Mouse (Mus musculus): ENCODE data around the gene Cxcr2.

The Cxcr2 gene

DNA sequence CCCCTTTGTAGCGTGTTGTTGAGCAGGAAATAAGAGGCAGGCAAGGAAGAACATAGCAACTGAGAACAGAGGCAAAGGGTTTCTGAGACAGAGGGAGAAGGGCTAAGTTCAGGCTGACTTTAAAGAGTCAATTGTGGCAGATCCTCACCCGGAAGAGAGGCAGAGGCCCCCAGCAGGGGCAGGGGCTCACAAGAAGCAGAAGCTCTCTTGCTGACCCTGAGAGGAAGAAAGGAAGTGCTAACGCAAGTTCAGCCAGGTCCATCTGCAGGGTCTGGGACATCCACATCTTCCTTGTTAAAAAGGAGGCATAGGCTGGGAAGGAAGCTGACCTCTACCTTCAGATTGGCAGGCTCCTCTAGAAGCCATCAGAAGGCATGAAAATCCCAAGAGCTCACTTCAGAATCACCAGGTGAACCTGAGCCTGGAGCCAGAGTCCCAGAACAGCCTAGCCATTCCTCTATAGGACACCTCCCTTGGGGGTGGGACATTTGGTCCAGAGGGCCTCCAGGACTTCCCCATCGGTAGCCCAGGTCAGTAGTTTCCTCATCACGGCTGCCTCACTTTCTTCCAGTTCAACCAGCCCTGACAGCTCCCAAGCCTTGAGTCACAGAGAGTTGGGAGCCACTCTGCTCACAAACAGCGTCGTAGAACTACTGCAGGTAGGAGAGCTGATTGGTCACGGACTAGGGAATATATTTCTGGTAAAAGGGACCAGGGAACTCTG lies at the start of gene Cxcr2:
Cxcr2 (plus strand) TSS at position 529 of the 724 bp plus-strand sequence.
- no peak for DNase-seq

DNA sequence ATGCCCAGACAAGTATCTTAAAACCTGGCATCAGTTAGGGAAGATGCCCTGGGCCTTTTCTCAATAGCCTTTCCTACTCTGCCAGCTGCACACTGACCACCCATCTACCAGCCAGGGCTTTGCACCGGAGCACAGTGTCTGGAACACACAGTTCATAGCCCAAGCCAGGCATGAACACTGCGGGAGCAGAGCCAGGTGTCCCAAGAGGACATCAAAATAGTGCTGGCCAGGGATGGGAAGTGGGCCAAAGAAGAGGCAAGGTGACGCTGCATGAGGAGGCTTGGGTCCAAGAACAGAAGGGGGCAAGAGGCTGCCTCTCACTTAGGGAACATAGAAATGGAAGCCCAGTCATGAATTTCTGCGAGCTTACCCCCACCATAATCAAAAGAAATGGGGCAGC lies 48.1 kb upstream of the Cxcr2 start:
- no peak for DNase-seq

DNA sequence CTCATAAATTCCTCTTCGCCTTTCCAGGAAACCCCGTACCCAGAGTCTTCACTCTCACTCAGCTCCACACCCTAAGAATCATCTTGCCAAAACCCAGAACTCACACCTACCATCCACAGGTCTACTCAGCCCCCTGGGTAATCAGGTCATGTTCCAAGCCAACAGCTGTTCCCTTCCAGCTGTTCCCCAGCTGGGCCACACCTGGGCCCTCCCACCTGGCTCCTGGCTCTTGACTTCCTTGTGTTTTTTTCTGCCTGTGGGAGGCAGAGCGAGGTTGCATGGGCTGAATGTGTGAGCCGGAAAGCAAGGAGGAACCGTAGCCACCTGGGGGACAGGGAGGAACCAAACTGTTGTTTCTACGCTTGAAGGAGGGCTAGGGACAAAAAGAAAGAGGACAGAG lies 47.6 kb upstream of the Cxcr2 start:
- DNase-seq: no peak

DNA sequence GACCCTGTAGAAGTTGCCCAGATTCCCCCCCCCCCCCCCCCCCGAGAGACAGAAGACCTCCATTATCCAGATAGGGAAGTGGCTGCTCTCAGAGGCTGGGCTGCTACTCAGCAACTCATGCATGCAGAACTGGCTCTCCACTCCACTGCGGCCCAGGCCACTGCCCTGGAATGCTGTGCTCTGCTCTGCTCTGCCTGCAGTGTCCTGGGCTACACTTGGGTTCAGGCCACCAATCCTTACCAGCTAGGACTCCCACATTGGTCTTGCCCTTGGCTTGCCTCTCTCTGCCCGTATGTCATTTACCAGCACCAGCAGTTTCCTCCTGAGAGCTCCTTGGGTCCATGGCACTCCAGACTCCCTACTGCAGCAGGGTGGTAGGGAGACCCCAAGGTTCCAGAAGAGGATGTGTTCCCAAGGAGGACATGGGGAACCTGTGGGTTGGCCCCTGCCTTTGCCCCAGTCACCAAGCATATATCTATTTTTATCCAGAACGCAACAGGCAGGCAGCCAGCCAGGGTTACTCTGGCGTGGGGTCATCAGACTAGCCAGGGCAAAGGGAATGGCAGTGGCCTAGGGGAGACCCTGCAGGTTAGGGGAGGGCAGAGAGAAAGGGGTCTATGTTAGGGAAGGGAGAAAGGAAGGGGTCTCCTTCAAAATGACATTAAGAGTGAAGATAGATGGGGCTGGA lies 45.7 kb upstream of the Cxcr2 start:
- DNase-seq: no peak

DNA sequence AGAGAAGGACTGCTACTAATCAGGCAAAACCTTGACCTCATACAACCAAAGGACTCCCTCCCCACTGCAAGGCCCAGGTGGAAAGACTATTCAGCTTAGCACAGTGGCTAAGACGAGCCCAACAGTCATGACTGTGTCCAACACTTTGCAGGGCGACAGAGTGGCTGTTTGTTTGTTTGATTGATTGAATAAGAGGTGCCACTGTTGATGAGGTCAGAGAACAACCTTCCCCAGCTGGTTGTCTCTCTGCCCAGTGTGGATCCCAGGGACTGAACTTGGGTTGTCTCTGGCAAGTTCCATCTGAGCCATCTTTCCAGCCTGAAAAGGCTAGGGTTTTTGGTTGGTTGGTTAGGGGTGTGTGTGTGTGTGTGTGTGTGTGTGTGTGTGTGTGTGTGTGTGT lies 44.1 kb upstream of the Cxcr2 start:
- no peak for DNase-seq

DNA sequence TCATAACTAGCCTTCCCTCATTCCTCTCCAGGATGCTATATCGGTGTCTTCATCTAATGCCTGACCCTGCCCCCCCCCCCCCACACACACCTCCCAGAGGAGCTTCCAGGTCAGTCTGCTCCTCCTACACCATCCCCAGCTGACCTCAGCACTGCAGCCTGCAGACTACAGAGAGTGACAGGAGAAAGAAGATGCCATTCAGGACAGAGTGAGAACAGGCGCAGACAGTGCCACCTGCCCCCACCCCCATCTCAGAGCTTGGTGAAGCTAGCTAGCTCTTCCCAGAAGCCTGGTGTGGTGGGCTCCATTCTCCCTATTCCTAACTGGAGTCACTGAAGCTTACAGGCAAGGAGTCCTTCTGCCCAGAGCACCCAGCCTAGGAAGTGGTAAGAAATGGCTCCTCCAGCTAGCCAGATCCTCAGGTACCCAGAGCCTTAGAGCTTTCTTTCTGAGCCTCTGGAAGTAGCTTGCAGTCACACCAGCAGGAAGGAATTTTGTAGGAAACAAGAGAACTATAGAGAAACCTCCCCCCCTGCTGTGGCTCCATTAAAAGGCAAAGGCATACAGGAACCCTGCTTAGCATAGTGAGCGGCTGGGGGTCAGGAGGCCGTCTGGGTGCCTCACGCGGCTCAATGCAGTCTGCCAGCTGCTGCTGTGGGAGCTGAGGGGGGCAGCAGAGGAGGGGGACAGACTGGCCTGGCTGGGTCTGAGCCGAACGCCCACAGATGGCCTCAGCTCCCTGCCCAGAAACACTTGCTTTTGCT lies 42.7 kb upstream of the Cxcr2 start:
- DNase-seq: no peak

DNA sequence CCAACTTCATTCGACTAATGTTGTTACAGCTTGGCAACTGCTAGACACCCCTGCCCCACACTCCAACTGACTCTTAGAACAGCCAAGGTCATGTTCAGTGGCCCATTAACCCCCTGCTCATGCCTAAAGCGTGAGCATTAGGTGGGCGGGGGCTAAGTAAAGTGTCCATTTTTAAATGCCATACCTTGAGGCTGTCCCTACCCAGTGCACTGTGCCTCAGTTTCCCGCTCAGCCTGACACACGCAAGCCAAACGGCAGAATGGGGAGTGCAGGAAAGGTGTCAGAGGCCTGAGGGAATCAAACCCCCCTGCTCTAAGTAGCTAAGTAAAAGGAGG lies 42.1 kb upstream of the Cxcr2 start:
- DNase-seq: no peak

DNA sequence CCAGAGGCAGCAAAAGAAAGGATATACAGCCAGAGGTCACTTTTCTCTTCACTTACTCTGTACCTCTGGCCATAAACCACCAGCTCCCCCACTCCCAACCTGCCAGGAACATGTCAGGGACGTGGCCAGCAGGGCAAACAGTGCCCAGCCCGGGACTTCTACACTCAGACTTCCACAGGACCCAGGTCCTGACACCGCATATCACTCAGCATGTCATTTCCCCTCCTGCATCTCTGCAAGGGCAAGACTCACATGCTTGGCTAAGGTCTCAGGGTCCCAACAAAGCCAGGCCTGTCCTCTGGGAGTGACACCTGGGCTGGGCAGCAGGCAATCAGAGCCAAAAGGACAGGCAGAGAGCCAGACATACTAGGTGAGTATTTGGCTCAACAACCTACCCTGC lies 40.7 kb upstream of the Cxcr2 start:
- no peak for DNase-seq

DNA sequence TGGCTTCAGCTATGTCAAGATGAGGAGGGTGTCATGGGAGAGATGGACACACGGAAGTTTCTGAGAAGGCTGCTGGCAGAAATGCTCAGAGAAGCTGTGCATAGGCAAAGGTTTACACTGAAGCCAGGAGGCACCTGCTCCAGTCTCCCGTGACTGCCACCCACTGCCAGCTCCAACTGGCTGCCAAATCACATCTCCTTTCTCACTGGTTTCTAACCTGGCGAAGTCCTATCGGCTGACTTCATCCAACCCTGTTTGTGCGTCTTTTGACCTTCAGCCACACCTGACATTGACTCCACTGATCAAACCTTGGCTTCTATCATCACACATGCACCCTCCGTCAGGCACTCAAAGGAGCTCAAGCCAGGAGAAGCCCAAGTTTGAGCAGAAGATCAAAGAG lies 35.9 kb upstream of the Cxcr2 start:
- DNase-seq: no peak

DNA sequence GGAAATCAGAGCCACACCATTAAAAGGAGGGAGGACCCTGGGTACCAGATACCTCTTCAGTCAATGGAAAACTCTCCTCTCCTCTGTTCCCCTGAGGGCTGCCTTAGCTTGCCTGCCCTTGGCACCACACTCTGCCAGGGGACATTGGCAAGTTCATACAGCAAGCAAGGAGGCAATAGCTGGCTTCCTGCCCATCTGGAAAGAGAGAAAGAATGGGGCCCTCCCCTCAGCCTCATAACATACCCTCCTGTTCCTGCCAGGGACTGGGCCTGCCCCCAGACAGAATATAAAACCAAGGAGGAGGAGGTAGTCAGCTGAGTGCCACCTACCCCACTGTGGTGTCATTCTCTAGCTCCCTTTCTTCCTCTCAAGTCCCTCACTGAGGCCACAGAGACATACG lies 34.7 kb upstream of the Cxcr2 start:
- no peak for DNase-seq

DNA sequence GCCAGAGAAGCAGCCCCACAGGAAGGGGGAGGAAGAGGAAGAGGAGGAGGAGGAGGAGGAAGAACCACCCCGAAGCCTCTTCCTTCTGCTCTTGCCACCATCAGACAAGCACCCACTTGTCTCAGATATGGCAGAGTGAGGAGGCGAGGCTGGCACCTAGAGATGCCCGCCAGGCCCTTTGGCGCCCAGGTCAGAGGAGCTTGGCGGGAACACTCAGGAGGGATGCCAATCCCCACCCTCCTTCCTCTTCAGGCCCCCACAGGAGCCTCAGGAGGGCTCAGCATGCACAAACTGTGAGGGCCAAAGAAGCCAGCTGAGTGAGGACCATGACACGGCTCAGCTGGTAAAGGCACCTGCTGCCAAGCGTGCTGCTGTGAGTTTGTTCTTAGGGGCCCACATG lies 32.7 kb upstream of the Cxcr2 start:
- no peak for DNase-seq

DNA sequence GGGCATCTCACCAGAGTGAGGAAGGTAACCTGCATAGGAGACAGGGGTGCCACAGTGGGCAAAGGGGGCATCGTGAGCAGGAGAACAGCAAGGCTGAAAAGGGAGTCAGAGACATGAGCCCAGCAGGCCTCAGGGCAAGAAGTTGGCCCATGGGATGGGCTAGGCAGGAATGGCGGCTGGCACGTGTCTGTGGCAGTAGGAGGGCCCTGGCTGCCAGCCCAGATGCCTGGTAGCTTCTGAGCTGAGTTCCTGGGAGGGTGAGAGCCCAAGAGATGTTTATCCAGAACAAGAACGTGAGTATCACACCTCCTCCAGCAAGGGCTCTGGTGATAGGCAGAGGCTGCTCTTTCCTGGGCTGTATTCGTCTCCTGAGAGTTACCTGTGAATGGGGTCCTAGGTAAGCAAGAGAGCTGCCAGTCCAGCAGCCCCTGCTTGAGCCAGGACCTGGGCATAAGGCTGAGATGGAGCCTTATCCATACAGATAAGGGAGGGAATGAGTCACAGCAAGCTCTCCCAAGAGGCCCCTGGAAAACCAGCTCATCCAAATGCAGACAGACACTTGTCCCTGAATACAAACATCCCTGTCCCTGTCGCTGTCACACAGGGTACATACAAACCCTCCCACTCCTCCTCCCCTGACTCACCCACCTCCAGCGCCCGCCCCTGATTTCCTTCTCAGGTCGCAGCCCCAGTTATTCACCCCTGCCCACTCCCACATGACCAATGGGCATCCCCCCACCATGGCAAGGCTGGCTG lies 31.8 kb upstream of the Cxcr2 start:
- no peak for DNase-seq

DNA sequence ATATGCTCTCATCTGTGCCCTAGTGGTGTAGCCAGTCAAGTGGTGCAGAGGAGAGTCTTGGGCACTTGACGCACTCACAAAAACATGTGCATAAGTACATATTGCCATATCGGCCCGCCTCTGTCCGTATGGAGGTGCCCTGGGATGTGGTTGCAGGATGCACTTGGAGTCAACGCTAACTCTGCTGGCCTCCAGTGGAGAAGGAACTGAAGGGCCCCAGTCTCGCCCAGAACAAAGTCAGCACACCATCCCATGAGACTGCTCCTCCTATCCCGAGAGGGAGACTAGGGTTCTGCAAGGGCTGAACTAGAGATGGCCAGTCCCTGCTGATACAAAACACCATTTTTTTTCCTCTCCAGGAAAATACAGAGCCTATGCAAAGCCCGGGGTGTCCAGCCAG lies 30.6 kb upstream of the Cxcr2 start:
- DNase-seq: no peak

DNA sequence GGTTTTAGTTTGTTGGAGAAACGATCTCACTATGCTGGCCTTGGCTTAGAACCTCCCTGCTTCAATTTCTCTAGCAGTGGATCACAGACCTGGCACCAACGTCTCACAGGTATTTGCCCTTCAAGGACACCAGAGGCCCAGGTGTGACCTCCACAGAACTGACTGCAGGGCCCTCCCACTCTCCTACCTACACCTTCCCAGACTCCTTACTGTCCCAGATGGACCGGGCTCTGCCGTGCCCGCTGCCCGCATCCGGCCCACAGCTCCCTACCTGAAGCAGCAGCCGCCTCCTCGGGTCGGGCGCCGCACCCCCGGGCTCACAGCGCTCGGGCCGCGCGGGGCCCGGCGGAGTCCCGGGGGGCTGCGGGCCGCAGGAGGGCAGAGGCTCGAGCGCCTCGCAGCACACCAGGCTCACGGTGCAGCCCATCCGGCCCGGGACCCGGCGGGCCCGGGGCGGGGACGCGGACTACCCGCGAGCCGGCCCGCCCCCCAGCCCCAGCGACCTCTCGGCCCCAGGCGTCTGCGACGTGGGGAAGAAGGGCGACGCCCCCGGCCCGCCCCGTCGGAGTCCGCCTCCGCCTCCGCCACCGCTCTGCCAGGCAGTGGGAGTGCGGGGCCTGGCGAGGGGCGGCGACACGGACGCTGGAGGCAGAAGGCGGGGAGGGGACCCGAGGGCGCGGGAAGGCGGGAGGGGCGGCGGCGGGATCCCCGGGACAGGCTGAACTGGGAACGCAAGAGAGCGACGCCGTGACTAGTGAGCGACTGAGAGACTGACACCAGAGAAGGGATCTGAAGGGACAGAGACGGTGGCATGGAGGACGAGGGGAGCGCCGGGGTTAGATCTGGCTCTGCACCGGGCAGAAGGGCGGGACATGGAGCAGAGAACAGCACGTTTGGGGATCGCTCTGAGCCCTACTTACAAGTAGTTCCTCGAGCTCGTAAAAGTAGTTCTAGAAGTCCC lies 29.5 kb upstream of the Cxcr2 start, which contains the start of gene Tns1:
Tns1 (minus strand) TSS at position 429 of the 961 bp plus-strand sequence.
- no peak for DNase-seq

DNA sequence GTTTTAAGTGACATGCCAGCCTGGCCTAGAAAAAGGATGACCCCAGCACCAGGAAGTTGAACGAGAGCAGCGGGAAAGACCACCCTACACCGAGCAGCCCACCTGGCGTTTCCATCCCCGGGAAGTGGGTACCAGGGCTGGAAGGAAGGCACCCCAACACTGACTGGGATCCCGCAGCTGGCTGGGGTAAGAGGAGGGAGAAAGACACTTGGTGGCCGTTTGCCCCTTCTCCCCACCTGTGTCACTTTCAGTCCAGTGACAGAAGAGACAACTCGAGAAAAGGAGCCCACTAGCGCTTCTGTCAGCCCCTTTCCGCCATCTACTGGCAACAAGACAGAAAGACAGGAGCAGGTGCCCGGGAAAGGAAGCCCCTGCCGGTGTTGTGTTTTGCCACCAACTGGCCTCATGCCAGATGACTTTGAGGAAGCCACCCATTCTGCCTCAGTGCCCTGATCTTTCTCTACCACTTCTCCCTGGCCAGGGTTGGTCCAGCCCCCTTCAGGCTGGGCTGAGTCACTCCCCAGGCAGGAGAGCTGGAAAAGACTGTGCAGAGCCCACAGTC lies 28.7 kb upstream of the Cxcr2 start, which contains the start of gene Rufy4:
Rufy4 (plus strand) TSS at position 551 of the 562 bp plus-strand sequence.
- peak; percentile 61 for DNase-seq

DNA sequence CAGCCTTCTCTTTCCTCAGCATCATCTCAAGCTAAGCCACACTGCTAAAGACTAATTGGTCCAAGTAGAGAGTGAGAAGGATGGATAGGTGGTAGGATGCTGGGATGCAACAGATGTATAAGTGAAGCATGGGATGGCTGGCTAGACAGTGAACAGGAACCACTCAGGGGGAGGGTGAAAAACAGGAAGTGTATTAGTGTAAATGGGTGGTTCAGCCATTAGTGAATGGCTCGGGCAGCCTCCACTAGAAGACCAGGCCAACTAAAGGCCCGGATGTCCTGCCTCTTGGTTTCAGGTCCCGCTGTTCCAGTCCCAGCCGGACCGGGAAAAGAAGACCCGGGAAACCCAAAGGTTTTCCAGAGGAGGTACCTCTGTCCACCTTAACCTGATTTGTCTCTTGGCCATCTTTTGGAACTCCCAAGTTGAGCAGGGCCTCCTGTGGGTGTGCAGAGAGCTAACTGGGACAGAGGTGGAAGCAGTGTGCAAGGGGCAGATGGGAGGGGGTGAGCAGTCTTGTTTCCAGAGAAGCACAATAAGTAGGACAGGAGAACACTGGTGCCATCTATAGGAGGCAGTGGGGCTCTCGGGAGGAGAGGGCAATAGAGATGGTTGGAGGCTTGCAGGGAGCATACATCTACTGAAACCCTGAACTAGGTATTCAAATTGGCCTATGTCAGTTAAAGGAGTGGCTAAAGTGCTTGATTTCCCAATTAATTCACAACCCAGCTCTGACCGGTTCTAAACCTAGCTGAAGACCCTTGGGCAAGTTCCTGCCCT lies 22.7 kb upstream of the Cxcr2 start:
- no peak for DNase-seq

DNA sequence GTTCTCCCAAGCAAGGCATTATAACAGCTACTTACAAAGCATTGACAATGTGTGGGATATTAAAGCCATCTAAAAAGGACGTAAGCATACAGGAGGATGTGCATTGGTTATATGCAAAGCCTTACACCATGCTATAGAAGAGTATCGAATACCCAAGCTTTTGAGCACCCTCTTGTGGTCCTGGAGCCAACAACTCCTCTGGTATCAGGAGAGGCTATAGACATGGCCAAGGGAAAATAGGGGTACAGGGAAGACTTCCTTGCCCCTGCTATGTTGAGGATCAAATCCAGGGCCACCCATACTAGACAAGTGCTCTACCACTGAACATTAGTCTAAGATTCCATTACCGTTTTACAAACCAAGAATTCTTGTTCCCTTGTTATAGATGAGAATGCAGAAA lies 21.8 kb upstream of the Cxcr2 start:
- no peak for DNase-seq

DNA sequence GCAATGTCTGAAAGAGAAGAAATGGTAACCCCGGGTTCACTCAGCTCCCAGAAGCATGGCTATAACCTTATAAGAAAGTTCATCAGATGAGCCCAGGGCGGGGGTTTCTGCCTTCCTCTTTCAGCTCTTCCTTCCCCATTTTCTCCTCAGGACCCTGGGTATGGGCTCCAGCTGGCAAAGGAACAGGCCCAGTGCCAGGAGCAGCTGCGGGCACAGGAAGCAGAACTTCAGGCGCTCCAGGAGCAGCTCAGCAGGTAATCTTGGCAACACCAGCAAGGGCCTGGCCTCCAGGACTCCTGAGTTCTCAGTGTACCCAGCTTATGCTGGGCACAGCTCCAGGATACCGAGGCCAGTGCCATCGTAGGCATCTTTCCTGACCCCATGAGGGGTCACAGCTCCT lies 19.8 kb upstream of the Cxcr2 start:
- DNase-seq: no peak

DNA sequence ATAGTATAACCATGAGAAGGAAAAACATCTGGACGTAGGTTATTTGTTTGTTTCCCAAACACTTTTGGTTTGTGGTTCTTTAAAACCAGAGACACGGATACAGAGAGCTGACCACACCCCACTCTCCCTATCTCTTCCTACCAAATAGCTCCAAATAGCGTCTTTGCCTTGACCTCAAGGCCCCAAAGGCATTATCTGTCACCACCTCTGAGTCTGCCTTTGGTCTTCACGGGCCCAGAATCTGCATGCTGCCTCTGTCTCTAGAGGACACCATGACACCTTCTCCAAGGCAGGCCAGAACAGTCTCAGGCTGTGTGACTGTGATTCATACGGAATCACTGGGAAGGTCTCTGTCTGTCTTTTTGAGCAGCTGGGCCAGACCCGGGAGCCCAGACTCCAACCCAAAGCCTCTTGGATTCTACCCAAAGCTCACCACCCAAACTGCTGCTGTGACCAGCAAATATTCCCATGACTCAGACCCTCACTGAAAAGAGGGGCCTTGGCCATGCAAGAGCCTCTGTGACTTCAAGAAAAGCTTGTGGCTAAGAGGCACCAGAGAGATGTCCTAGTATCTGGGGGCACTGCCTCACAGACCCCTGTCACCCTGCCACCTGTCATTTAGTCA lies 18.4 kb upstream of the Cxcr2 start:
- DNase-seq: no peak

DNA sequence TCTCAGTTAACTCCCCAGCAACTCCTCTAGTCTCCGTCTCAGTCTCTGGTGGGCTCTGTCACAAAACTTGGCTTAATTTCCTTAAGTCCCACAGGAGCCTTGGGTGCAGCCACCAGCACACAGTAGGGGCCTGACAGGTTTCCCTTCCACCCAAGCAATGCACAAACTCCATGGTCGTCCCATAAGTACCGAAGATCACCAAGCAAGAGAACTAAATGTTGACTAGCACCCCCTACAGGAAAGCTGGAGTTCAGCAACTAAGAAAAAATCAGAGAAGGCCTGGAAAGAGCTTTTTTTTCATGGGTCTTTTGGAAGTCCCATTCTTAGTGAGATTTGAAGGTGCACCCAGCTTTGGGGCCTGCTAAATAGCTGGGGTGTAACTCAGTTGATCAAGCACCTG lies 14.4 kb upstream of the Cxcr2 start:
- no peak for DNase-seq
